Mouse (Mus musculus) cortical plate, adult 2 months (tissue): ENCODE results near the gene Rac2. TPM values are rescaled to one million over a fixed set of nuclear protein-coding genes. Genes with fewer than 3 reads are reported as not detected.

ENCODE experiments used
- H3K27ac ChIP-seq: fragments of 200-500 bp; 2 replicates; pipeline ENCODE4 v1.5.1; 2012; ENCODE audit warnings: low read length, control low read depth, inconsistent platforms; ENCODE audit not compliant: insufficient read depth
- H3K4me1 ChIP-seq: fragments of 200-500 bp; 2 replicates; pipeline ENCODE4 v1.6.1; 2011; ENCODE audit warnings: low read length; ENCODE audit not compliant: control insufficient read depth, insufficient read depth
- H3K4me3 ChIP-seq: fragments of 200-500 bp; 2 replicates; pipeline ENCODE4 v1.5.1; 2011; ENCODE audit warnings: mild to moderate bottlenecking, low read length, control low read depth; ENCODE audit not compliant: insufficient read depth
- CTCF ChIP-seq: fragments of 200-500 bp; IDR thresholded peaks from 2 replicates; pipeline ENCODE4 v1.5.1; 2011; ENCODE audit warnings: mild to moderate bottlenecking, control low read depth, low read length; ENCODE audit not compliant: insufficient read depth; ENCODE audit errors: extremely low read depth
- POLR2A ChIP-seq: fragments of 200-500 bp; IDR thresholded peaks from 2 replicates; pipeline ENCODE4 v1.6.1; 2011; ENCODE audit warnings: mild to moderate bottlenecking, low read length, control low read depth; ENCODE audit not compliant: insufficient read depth; ENCODE audit errors: extremely low read depth
- polyA plus RNA-seq: library from polyadenylated mRNA; depleted of rRNA; stranded (reverse); fragments of >200 nt; gene quantifications from 2 replicates; pipeline ENCODE4 v1.2.3, GENCODE M21; 2012

Rac2 gene
- polyA plus RNA-seq, 1 experiment, result 7.2 TPM

- no peak overlapping the region for H3K27ac ChIP-seq
- H3K4me3 ChIP-seq, result peak overlapping the region; percentile 35
- peaks cover 4% of the 10 kb centered on the region for H3K4me1 ChIP-seq
- TF ChIP-seq CTCF (no peak), POLR2A (no peak)
Measured at GRCm38 (mm10) chr15:78528726-78529411, 43.7 kb downstream of the Rac2 start.

- Histone ChIP-seq H3K27ac (no peak overlapping the region), H3K4me1 (peaks cover 4% of the 10 kb centered on the region), H3K4me3 (no peak overlapping the region)
- TF ChIP-seq POLR2A, result no peak
- TF ChIP-seq CTCF, result no peak
Measured at GRCm38 (mm10) chr15:78527973-78528372, 44.6 kb downstream of the Rac2 start.

- Histone ChIP-seq H3K4me1 (no peaks in the 10 kb centered on the region), H3K27ac (no peak overlapping the region), H3K4me3 (no peak overlapping the region)
- TF ChIP-seq CTCF (no peak), POLR2A (no peak)
Measured at GRCm38 (mm10) chr15:78524163-78524562, 48.4 kb downstream of the Rac2 start.

- TF ChIP-seq CTCF, result no peak
- no peak for TF ChIP-seq POLR2A
- no peaks in the 10 kb centered on the region for H3K4me1 ChIP-seq
- H3K27ac ChIP-seq, result no peak overlapping the region
- no peak overlapping the region for H3K4me3 ChIP-seq
Measured at GRCm38 (mm10) chr15:78521892-78522291, 50.7 kb downstream of the Rac2 start.

- Histone ChIP-seq H3K4me3 (no peak overlapping the region), H3K27ac (no peak overlapping the region), H3K4me1 (no peaks in the 10 kb centered on the region)
- TF ChIP-seq CTCF (no peak), POLR2A (no peak)
Measured at GRCm38 (mm10) chr15:78521331-78521730, 51.3 kb downstream of the Rac2 start.

GRCm38 (mm10) chr15:78520112-78520715 is 52.4 kb downstream of the Rac2 start:
- no peak overlapping the region for H3K4me3 ChIP-seq
- H3K4me1 ChIP-seq, result no peaks in the 10 kb centered on the region
- no peak overlapping the region for H3K27ac ChIP-seq
- TF ChIP-seq POLR2A, result no peak

- TF ChIP-seq POLR2A, result no peak
- TF ChIP-seq CTCF, result no peak
- H3K4me1 ChIP-seq, result peaks cover 2% of the 10 kb centered on the region; the same call in 1 of the 2 replicates
- no peak overlapping the region for H3K4me3 ChIP-seq
- H3K27ac ChIP-seq, result no peak overlapping the region
Measured at GRCm38 (mm10) chr15:78518221-78518620, 54.4 kb downstream of the Rac2 start.

- no peak for TF ChIP-seq CTCF
- TF ChIP-seq POLR2A, result no peak
- H3K4me3 ChIP-seq, result no peak overlapping the region
Measured at GRCm38 (mm10) chr15:78515759-78516158, 56.8 kb downstream of the Rac2 start.

GRCm38 (mm10) chr15:78514393-78515146 is 58.0 kb downstream of the Rac2 start:
- Histone ChIP-seq H3K27ac (no peak overlapping the region), H3K4me3 (no peak overlapping the region), H3K4me1 (peaks cover 2% of the 10 kb centered on the region; the same call in 1 of the 2 replicates)
- peak; percentile 94 for TF ChIP-seq CTCF
- TF ChIP-seq POLR2A, result no peak

More at GRCm38 (mm10) chr15:78515759-78516158, 56.8 kb downstream of the Rac2 start:
- H3K4me1 ChIP-seq, result peaks cover 2% of the 10 kb centered on the region; the same call in 1 of the 2 replicates
- no peak overlapping the region for H3K27ac ChIP-seq
